Mouse (Mus musculus) neural tube, embryonic 15.5 days (tissue): ENCODE measurements at regions not wholly inside any gene's neighbourhood (a gene's known extent, or its start where the extent isn't known, plus 50 kb on each side); places are given as distances from the start of the nearest gene placed in this dataset.

Source experiments
- ATAC-seq: fragments of 200-750 bp; cut with Nextera tagmentation; 2 replicates; pipeline ENCODE4 v1.8.0; 2017; ENCODE audit warnings: mild to moderate bottlenecking, moderate TSS enrichment, moderate library complexity; ENCODE audit not compliant: low FRiP score
- H3K27ac ChIP-seq: fragments of 300-500 bp; sonication (generic); replicated peaks from 2 replicates; pipeline ENCODE4 v1.5.1; 2015; ENCODE audit warnings: mild to moderate bottlenecking, inconsistent platforms
- H3K27me3 ChIP-seq: fragments of 300-500 bp; sonication (generic); replicated peaks from 2 replicates; pipeline ENCODE4 v1.6.1; 2015; ENCODE audit warnings: inconsistent platforms
- H3K36me3 ChIP-seq: fragments of 300-500 bp; sonication (generic); 2 replicates; pipeline ENCODE4 v1.6.1; 2015; ENCODE audit warnings: inconsistent platforms
- H3K4me1 ChIP-seq: fragments of 300-500 bp; sonication (generic); 2 replicates; pipeline ENCODE4 v1.6.1; 2015; ENCODE audit warnings: inconsistent platforms
- H3K4me2 ChIP-seq: fragments of 300-500 bp; sonication (generic); 2 replicates; pipeline ENCODE4 v1.6.1; 2015; ENCODE audit warnings: inconsistent platforms, mild to moderate bottlenecking, moderate library complexity
- H3K4me3 ChIP-seq: fragments of 300-500 bp; sonication (generic); replicated peaks from 2 replicates; pipeline ENCODE4 v1.5.1; 2015; ENCODE audit warnings: mild to moderate bottlenecking, inconsistent platforms
- H3K9ac ChIP-seq: fragments of 300-500 bp; sonication (generic); replicated peaks from 2 replicates; pipeline ENCODE4 v1.6.1; 2015; ENCODE audit warnings: mild to moderate bottlenecking, inconsistent platforms
- H3K9me3 ChIP-seq: fragments of 300-500 bp; sonication (generic); replicated peaks from 2 replicates; pipeline ENCODE4 v1.6.1; 2016; ENCODE audit warnings: inconsistent platforms
- WGBS: fragments of 180-500 bp; shearing (Covaris S2); methylation state at CpG from one replicate; pipeline ENCODE4 v1.1.7; 2015; ENCODE audit warnings: mixed read lengths; 5-methylcytosine and 5-hydroxymethylcytosine counted together

GRCm38 (mm10) chr13:90424541-90424940, 335.1 kb upstream of the Xrcc4 start:
- H3K4me2 ChIP-seq = no peak overlapping the region
- 91% methylated on average over 5 of the region's 5 CpGs for WGBS
- ATAC-seq = no peak
- H3K4me3 ChIP-seq = no peak overlapping the region
- no peaks in the 10 kb centered on the region for H3K36me3 ChIP-seq
- H3K9me3 ChIP-seq = no peaks in the 10 kb centered on the region
- no peaks in the 10 kb centered on the region for H3K27me3 ChIP-seq
- H3K27ac ChIP-seq = no peak overlapping the region
- H3K9ac ChIP-seq = no peak overlapping the region
- no peaks in the 10 kb centered on the region for H3K4me1 ChIP-seq

DNA sequence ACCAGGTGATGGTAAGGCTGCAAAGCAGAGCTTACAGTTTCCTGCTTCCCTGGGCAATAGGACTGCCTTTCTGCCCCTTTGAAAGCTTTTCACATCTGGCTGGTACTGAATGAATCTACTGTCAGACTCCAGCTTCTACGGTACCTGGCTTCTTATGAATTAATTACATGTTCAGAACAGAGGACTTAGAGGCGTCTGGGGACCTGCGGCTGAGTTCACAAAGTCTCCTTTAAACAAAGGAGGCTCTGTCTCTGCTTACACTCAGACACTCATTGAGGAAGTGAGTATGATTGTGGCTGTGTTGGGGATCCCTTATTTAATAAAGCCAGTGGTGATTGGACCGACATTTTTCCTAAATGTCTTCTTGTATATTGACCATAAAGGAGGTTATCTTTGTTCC, 331.6 kb upstream of the Xrcc4 start:
- no peak overlapping the region for H3K4me3 ChIP-seq
- 62% methylated on average over 4 of the region's 4 CpGs for WGBS
- H3K27me3 ChIP-seq = no peaks in the 10 kb centered on the region
- H3K4me1 ChIP-seq = no peaks in the 10 kb centered on the region
- no peak overlapping the region for H3K27ac ChIP-seq
- no peaks in the 10 kb centered on the region for H3K9me3 ChIP-seq
- H3K4me2 ChIP-seq = no peak overlapping the region
- H3K9ac ChIP-seq = no peak overlapping the region
- no peaks in the 10 kb centered on the region for H3K36me3 ChIP-seq
- ATAC-seq = no peak

DNA sequence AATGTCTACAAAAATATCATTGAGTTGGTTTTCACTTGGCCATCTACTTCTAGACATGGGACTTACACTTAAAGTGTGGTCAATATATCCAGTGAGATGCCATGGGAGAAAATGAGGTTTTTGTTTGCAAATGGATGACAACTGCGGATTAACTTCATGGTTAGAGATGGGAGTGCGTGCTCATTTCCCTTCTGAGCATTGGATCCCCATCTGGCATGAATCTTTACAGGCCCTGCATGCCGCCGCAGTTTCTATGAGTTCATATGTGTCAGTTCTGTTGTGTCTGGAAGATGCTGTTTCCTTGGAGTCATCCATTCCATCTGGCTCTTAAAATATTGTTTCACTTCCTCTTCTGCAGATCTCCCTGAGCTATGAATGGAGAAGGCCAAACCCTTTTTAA, 315.0 kb upstream of the Xrcc4 start:
- Histone ChIP-seq H3K9ac (no peak overlapping the region), H3K36me3 (no peaks in the 10 kb centered on the region), H3K27me3 (no peaks in the 10 kb centered on the region), H3K4me2 (no peak overlapping the region), H3K27ac (no peak overlapping the region), H3K9me3 (no peaks in the 10 kb centered on the region), H3K4me3 (no peak overlapping the region), H3K4me1 (no peaks in the 10 kb centered on the region)
- WGBS = 90% methylated on average over 4 of the region's 4 CpGs
- ATAC-seq = no peak

- Histone ChIP-seq H3K4me1 (no peaks in the 10 kb centered on the region), H3K27me3 (no peaks in the 10 kb centered on the region), H3K4me2 (no peak overlapping the region), H3K4me3 (no peak overlapping the region), H3K9ac (no peak overlapping the region), H3K27ac (no peak overlapping the region), H3K36me3 (no peaks in the 10 kb centered on the region), H3K9me3 (no peaks in the 10 kb centered on the region)
- ATAC-seq = no peak
- WGBS = 18% methylated on average over 1 of the region's 1 CpGs
Measured at GRCm38 (mm10) chr13:90402061-90402460, 312.7 kb upstream of the Xrcc4 start.

GRCm38 (mm10) chr13:90401496-90401895, 312.1 kb upstream of the Xrcc4 start:
- Histone ChIP-seq H3K36me3 (no peaks in the 10 kb centered on the region), H3K27me3 (no peaks in the 10 kb centered on the region), H3K4me2 (no peak overlapping the region), H3K4me3 (no peak overlapping the region), H3K27ac (no peak overlapping the region), H3K9me3 (no peaks in the 10 kb centered on the region), H3K4me1 (no peaks in the 10 kb centered on the region), H3K9ac (no peak overlapping the region)
- no peak for ATAC-seq
- WGBS = 6% methylated on average over 1 of the region's 1 CpGs

DNA sequence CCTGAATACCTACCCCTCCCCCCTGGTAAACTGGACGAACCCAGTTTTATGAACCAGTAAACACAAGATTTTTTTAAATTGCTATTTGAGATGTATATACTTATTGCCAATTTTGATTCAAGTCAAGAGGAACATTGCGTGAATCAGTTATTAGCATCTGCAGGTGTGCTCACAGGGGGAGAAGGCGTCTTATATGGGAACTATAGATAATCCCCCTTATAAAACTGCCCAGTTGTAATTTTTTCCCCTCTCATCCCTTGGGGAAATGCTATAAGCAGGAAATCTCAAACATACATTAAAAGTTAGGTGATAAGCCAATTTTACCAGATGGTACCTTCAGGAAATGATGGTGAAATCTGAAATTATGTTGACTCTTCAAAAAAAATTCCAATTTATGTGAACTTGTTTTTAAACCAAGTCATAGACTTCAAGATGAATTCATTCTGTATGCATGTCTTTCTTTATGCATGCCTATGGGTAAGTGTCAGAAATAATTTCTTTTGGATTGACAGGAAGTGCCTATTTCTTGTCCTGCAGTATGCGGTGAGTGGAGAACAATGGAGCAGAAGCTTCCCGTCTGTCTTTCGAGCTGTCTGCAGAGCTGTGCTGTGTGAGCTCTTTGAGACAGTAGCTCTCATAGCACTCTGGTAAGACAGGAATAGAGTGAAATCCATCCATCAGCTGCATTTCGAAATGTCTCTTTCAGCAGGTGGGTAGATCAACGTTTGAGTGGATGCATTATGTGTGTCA, 306.0 kb upstream of the Xrcc4 start:
- Histone ChIP-seq H3K9me3 (no peaks in the 10 kb centered on the region), H3K4me1 (no peaks in the 10 kb centered on the region), H3K9ac (no peak overlapping the region), H3K27ac (no peak overlapping the region), H3K4me2 (no peak overlapping the region), H3K27me3 (no peaks in the 10 kb centered on the region), H3K4me3 (no peak overlapping the region), H3K36me3 (no peaks in the 10 kb centered on the region)
- WGBS = 74% methylated on average over 8 of the region's 8 CpGs
- no peak for ATAC-seq

- Histone ChIP-seq H3K4me2 (no peak overlapping the region), H3K4me1 (no peaks in the 10 kb centered on the region), H3K27ac (no peak overlapping the region), H3K9me3 (no peaks in the 10 kb centered on the region), H3K27me3 (no peaks in the 10 kb centered on the region), H3K4me3 (no peak overlapping the region), H3K9ac (no peak overlapping the region), H3K36me3 (no peaks in the 10 kb centered on the region)
- 47% methylated on average over 5 of the region's 5 CpGs for WGBS
- ATAC-seq = peak; percentile 65; the same call in 1 of the 2 replicates
Measured at GRCm38 (mm10) chr13:90394815-90395241, 305.4 kb upstream of the Xrcc4 start.

DNA sequence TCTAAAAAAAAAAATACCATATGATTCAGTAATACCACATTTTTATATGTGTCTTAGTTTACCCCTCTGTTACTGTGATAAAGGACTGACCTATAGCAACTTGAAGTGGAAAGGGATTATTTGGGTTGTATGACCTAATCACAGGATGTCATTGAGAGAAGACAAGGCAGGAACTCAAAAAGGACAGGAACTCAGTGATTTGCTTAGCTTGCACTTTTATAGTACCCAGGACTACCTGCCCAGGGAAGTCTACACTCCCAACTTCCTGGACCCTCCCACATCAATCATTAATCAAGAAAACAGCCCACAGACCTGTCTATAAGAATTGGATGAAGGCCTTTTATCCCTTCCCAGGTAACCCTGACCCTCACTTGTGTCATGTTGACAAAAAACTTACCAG, 303.0 kb upstream of the Xrcc4 start:
- Histone ChIP-seq H3K4me2 (no peak overlapping the region), H3K4me1 (no peaks in the 10 kb centered on the region), H3K27ac (no peak overlapping the region), H3K27me3 (no peaks in the 10 kb centered on the region), H3K9ac (no peak overlapping the region), H3K4me3 (no peak overlapping the region), H3K9me3 (no peaks in the 10 kb centered on the region), H3K36me3 (no peaks in the 10 kb centered on the region)
- ATAC-seq = no peak

- no peak overlapping the region for H3K4me3 ChIP-seq
- H3K27me3 ChIP-seq = no peaks in the 10 kb centered on the region
- no peak overlapping the region for H3K4me2 ChIP-seq
- peak; percentile 78 for ATAC-seq
- H3K9ac ChIP-seq = no peak overlapping the region
- 28% methylated on average over 3 of the region's 3 CpGs for WGBS
- H3K9me3 ChIP-seq = no peaks in the 10 kb centered on the region
- no peaks in the 10 kb centered on the region; the same call in 1 of the 2 replicates for H3K4me1 ChIP-seq
- no peaks in the 10 kb centered on the region for H3K36me3 ChIP-seq
- H3K27ac ChIP-seq = no peak overlapping the region
Measured at GRCm38 (mm10) chr13:90376619-90377018, 287.2 kb upstream of the Xrcc4 start.

DNA sequence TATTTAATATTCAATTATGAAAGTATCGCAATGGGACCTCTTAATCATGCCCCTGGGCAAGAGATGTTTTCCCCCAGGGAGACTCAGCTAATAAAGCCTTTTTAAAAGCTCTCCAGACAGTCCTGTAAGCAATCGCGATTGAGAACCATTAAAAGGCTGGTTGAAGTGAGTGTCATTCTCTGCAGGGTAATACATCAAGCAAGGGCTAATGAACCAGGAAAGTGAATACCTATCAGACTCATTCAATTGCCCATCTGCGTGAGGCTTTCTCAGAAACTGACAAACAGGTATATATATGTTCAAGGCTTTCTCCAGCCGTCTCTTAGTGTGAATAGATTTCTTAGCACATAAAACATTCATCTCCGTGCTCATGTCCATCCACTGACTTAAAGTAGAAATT, 286.8 kb upstream of the Xrcc4 start:
- Histone ChIP-seq H3K36me3 (no peaks in the 10 kb centered on the region), H3K4me2 (no peak overlapping the region), H3K27ac (no peak overlapping the region), H3K27me3 (no peaks in the 10 kb centered on the region), H3K4me1 (no peaks in the 10 kb centered on the region; the same call in 1 of the 2 replicates), H3K4me3 (no peak overlapping the region), H3K9me3 (no peaks in the 10 kb centered on the region), H3K9ac (no peak overlapping the region)
- ATAC-seq = peak; percentile 72
- WGBS = 24% methylated on average over 6 of the region's 6 CpGs

DNA sequence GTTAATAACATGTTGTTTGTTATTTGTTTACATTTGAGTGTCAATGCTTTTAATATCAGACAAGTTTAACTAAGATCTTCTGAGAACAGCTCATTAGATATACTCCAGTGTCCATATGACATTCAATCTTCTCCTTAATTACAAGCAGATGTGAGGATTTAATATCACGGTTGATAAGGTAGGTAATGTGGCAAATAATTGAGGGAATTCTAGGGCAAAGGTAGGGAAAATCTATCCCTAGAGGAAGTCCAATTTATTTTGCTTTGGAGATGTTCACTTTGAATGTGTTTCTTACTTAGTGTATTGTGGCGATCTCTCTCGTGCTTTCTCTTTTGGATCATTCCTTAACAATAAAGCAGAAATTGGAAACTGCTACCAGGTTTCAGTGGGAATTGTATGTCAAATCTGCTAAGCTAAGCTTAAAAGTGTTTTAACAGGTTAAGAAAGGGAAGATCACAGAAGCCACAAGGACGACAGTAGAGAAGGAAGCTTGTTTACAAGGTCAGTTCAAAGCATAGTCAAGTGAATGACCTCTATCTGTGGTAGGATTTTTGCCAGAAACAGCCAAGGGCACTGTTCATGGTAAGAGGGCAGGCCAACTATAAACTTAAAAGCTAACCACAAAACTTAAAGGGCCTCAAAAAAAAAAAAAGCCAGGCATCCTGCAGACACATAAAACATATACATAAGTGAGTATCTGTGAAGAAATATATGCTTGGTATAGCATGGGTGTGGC, 282.2 kb upstream of the Xrcc4 start:
- H3K4me1 ChIP-seq = no peaks in the 10 kb centered on the region; the same call in 1 of the 2 replicates
- H3K36me3 ChIP-seq = no peaks in the 10 kb centered on the region
- 51% methylated on average over 4 of the region's 4 CpGs for WGBS
- no peak overlapping the region for H3K27ac ChIP-seq
- no peak overlapping the region for H3K4me2 ChIP-seq
- ATAC-seq = no peak
- no peaks in the 10 kb centered on the region for H3K27me3 ChIP-seq
- H3K9ac ChIP-seq = no peak overlapping the region
- no peak overlapping the region for H3K4me3 ChIP-seq
- 0 out of 2 replicates have a peak, but pooled peaks cover 2% of the 10 kb centered on the region for H3K9me3 ChIP-seq

- H3K4me3 ChIP-seq = no peak overlapping the region
- 0 out of 2 replicates have a peak, but pooled peaks cover 2% of the 10 kb centered on the region for H3K9me3 ChIP-seq
- H3K9ac ChIP-seq = no peak overlapping the region
- no peaks in the 10 kb centered on the region for H3K4me1 ChIP-seq
- WGBS = 75% methylated on average over 3 of the region's 3 CpGs
- H3K4me2 ChIP-seq = no peak overlapping the region
- no peak overlapping the region for H3K27ac ChIP-seq
- no peaks in the 10 kb centered on the region for H3K27me3 ChIP-seq
- no peak for ATAC-seq
- H3K36me3 ChIP-seq = no peaks in the 10 kb centered on the region
Measured at GRCm38 (mm10) chr13:90370746-90371414, 281.5 kb upstream of the Xrcc4 start.
